Mouse (Mus musculus): ENCODE data around the gene Mrpl20. TPM values are rescaled to one million over a fixed set of nuclear protein-coding genes. Genes with fewer than 3 reads are reported as not detected.

Gene Mrpl20
- 33.6 to 45.8 TPM (median 44.3 TPM) in 4 replicates for total RNA-seq (2023)

DNA sequence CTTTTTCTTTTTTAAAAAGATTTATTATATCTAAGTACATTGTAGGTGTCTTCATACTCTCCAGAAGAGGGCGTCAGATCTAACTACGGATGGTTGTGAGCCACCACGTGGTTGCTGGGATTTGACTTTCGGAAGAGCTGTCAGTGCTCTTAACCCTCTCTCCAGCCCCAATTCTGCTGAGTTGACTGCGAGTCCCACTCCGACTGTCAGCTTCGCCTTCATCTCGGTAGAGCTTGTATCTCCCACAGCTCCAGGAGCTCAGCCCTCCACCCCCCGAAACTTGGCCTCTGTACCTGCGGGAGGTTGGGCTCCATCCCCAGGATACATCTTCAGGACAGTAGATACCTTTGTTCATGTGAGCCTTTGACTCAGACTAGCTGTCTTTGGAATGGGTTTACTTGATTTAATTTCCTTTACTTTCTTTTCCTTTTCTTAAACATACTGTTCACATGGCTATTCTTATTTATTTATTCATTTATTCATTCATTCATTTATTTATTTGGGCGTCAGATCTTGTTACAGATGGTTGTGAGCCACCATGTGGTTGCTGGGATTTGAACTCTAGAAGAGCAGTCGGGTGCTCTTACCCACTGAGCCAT, at the start of gene Mrpl20:
TSS of gene Mrpl20 (plus strand) at position 138 of the 599 bp plus-strand sequence.

DNA sequence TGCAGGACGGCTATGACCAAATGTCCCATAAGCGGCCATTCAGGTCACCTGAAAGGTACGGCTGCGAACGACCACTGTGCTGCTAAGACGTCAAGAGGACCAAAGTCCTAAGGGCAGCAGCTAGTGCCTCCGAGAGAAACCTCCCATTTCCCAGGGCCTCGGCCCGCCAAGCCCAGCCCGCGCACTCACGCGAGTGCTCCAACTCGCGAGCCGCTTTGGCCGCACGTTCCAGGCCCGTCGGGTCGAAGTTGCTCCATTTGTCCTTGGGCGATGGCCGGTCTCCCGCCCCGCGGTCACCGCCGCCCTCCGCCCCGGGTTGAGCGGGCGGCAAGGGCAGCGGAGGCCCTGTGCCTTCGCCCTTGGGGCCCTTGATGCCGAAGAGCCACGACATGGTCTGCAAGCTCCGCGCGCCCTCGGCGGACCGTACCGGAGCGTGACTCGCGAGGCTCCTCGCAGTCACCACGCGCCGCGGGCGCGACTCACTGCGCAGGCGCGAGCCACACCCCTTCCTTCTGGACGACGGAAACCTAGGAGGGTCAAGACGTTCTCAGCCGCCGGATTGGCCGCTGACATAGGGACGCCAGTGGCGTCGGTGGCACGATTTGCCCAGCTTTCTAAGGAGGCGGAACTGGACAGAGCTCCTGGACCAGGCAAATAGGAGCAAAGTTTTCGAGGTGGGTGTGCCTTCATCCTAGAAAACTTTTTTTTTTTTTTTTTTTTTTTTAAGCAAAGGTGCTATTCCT, 41.9 kb upstream of the Mrpl20 start, which contains the start of gene Atad3a:
TSS of gene Atad3a (minus strand) at position 481 of the 743 bp plus-strand sequence.

DNA sequence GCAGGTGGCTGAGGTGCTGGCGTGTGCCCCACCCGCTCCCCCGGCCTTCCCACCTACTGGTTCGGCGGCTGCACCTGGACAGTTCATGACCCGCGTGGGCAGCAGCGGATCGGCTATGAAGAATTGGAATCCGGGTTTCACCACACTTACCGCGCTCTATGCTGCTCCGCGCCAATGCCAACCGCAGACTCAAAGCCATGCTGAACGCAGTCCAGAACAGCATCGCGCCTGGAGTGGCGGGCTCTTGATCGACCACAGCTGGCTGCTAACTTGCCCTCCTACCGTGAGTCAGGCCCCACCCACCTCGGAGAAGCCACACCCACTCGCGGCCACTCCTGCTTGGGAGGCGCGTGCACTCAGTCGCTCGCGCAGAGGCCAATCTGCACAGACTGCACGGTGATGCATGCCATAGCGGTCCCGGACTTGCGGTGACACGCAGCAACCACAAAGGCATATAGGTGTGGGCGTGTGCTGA, 28.4 kb upstream of the Mrpl20 start, which contains the start of gene Vwa1:
TSS of gene Vwa1 (minus strand) at position 419 of the 475 bp plus-strand sequence.

DNA sequence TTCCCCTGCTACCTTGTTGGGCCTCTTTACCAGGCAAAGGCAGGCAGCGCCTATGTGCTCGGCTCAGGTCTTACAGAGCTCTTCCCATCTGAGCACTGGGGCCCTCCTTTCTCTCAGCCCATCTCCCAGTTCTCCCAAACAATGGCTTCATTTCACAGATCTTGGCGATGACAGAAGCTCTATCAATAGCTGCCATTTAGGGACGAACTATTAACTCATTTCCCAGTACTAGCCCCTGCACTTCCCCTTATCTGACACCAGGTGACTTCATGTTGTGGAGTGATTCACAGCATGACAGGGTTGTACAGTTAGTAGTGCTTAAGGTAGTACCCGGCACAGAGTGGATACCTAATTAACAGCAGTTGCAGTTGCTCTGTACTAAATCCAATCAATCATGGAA, 16.9 kb upstream of the Mrpl20 start, which contains the start of gene Tmem88b:
TSS of gene Tmem88b (minus strand) at position 56 of the 400 bp plus-strand sequence.

DNA sequence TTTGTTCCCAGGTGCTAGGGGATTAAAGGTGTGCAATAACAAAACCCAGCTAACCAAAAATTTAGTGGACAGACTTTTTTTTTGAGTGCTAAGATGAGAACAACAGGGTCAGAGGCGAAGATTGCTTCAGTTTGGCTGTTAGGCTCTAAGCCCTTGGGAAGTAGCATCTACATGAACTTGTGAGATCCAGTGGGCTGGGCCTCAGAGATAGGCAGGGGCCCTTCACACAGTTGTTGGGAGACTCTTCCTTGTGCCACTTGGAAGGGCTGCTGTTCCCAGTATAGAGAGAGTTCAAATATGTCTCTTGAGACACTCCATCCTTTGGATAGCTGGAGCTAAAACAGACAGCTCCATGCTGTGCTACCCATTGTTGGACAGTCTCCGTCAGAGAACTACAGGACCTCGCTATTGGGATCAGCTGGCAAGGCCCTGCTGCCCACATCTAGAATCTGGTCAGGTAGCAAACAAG, 12.6 kb upstream of the Mrpl20 start, which contains the start of gene Ankrd65:
TSS of gene Ankrd65 (plus strand) at position 419 of the 469 bp plus-strand sequence.

DNA sequence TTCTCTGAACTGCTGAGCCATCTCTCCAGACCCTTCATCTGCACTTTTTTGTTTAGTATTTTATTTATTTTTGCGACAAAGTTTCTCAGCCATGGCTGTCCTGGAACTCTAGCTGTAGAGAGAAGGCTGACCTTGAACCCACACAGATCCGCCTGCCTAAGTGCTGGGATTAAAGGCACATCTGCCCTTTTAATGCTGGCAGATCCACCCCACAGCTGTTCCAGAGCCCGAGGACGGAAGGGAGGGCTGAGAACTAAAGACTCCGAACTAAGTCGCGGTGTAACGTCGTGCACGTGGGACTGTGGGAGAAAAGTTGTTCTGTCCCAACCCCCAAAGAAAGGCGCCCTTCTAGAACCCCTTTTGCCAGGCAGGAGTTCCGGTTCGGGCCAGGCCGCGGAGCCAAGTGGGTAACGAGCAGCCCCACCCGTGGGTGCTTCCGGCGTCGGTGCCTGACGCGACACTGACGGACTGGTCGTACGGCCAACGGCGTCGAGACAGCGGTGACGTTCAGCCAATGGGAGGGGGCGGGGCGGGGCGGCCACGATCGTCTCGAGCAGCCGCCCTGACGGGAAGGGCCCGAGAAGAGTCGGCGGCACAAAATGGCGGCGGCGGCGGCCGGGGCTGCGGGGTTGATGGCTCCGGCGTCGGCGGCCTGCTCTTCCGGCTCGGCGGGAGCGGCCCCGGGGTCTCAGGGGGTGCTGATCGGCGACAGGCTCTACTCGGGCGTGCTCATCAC, 9.4 kb downstream of the Mrpl20 start, which contains the start of gene Ccnl2:
TSS of gene Ccnl2 (plus strand) at position 561 of the 736 bp plus-strand sequence.

DNA sequence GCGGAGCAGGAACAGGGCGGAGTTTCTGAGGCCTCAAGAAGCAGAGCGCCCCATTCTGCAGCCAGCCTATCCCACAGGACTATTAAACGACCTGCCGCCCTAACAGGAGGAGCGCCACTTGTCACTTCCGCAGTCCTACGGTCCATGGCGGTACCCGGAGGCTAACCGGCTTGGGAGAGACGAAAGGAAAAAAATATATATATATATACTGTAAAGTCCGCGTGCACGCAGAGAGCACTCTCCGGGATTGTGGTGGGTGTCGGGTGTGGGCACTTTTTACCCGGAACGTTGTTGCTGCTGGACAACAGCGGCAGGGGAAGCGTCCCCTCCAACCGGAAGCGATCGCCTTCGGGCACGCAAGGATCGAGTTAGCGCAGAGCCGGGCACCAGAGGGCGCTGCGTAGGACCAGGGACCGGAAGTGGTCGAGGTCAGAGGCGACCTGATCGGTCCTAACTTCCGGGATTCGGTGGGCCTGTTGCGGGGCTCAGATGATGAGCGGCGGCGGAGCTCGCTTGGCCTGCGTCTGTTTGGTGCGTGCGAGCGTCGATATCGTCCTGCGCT, 28.6 kb downstream of the Mrpl20 start, which contains the start of gene Aurkaip1:
TSS of gene Aurkaip1 (plus strand) at position 68 of the 562 bp plus-strand sequence.

DNA sequence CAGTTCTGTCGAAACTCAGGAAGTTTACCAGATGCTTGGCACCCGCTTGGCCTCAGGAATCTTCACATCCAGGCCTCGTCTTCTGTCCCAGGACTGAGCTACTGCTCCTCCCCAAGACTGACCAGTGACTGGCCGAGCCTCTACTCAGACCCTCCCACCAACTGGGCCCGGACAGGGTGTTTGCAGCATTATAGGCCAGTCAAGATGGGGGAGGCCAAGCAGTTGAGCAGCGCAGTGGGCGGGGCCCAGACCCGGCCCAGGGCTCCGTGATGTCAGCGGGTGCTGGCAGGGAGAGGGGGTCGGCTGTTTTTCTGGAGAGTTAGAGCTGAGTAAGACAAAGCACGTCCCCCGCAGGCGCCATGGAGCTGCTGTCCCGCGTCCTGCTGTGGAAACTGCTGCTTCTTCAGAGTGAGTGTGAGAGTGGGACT, 36.8 kb downstream of the Mrpl20 start, which contains the start of gene Mxra8:
TSS of gene Mxra8 (plus strand) at position 198 of the 428 bp plus-strand sequence.

DNA sequence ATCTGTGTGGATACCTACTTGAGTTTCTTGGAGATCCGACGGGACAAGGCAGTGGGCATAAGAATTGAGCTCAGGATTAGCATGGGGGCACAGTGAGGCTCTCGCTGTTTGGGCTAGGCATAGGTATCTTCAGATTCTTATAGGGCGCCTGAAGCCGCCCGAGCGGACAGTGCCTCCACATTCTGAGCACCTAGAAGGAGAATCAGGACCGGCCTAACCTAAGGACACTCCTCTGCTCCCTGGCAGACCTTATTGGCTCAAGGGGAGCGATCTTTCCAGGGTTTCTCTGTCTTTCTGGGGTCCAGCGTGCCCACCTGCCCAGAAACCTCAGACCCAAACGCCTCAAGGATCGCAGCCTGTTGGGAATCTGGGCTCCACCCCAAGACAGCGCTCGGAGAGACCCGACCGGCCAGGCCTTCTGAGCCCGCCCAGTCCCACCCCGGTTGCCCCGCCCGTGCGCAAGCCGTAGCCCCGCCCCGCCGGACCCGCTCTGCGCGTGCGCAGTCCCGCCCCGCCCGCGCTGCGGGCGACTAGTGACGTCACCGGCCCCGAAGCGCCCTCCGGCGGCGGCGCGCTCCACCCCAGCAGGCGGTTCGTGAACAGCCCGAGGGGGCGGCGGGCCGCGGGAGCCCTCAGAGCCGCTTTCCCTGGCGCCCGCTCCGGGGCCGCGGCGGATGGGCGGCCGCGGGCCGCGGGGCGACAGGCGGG, 44.3 kb downstream of the Mrpl20 start, which contains the start of gene Dvl1:
TSS of gene Dvl1 (plus strand) at position 532 of the 708 bp plus-strand sequence.

Other genes with a start within 250 kb of the Mrpl20 start
- gene Nadk, start 240.5 kb upstream of the Mrpl20 start, total RNA-seq (2023): 45.9 to 60.5 TPM (median 47.9 TPM) in 4 replicates
- 29.8 to 32.3 TPM (median 30.3 TPM) in 4 replicates for gene Slc35e2, start 201.5 kb upstream of the Mrpl20 start, total RNA-seq (2023)
- 154 to 176 TPM (median 160 TPM) in 4 replicates for gene Cdk11b, start 178.0 kb upstream of the Mrpl20 start, total RNA-seq (2023)
- gene Gm10563, start 157.5 kb upstream of the Mrpl20 start, total RNA-seq (2023): not detected in 4 replicates
- not detected in 4 replicates for gene Mmp23, start 149.5 kb upstream of the Mrpl20 start, total RNA-seq (2023)
- gene Mib2, start 133.7 kb upstream of the Mrpl20 start, total RNA-seq (2023): 32.6 to 38.9 TPM (median 36.1 TPM) in 4 replicates
- 3.5 to 4.2 TPM (median 3.5 TPM) in 4 replicates for gene Fndc10, start 108.5 kb upstream of the Mrpl20 start, total RNA-seq (2023)
- 73.6 to 87.0 TPM (median 79.3 TPM) in 4 replicates for gene Ssu72, start 98.1 kb upstream of the Mrpl20 start, total RNA-seq (2023)
- gene Tmem240, start 68.1 kb upstream of the Mrpl20 start, total RNA-seq (2023): 0.27 to 0.60 TPM (median 0.51 TPM) in 4 replicates
- 43.7 to 60.2 TPM (median 50.2 TPM) in 4 replicates for gene Atad3a, start 41.8 kb upstream of the Mrpl20 start, total RNA-seq (2023)
- 0.14 TPM in 1 of 4 replicates, not detected in the others for gene Vwa1, start 28.2 kb upstream of the Mrpl20 start, total RNA-seq (2023)
- gene Tmem88b, start 17.0 kb upstream of the Mrpl20 start, total RNA-seq (2023): not detected in 4 replicates
- not detected in 4 replicates for gene Ankrd65, start 12.4 kb upstream of the Mrpl20 start, total RNA-seq (2023)
- 218 to 240 TPM (median 224 TPM) in 4 replicates for gene Ccnl2, start 9.6 kb downstream of the Mrpl20 start, total RNA-seq (2023)
- 68.9 to 81.9 TPM (median 72.2 TPM) in 4 replicates for gene Aurkaip1, start 28.4 kb downstream of the Mrpl20 start, total RNA-seq (2023)
- 7.0 to 12.1 TPM (median 9.7 TPM) in 4 replicates for gene Mxra8, start 36.8 kb downstream of the Mrpl20 start, total RNA-seq (2023)
- gene Dvl1, start 44.5 kb downstream of the Mrpl20 start, total RNA-seq (2023): 70.4 to 73.0 TPM (median 71.2 TPM) in 4 replicates
- 0.47 to 1.2 TPM (median 1.0 TPM) in 4 replicates for gene Tas1r3, start 60.5 kb downstream of the Mrpl20 start, total RNA-seq (2023)
- gene Cptp, start 66.6 kb downstream of the Mrpl20 start, total RNA-seq (2023): 8.7 to 10.9 TPM (median 9.2 TPM) in 4 replicates
- 40.8 to 62.5 TPM (median 53.3 TPM) in 4 replicates for gene Ints11, start 66.7 kb downstream of the Mrpl20 start, total RNA-seq (2023)
- gene Pusl1, start 88.9 kb downstream of the Mrpl20 start, total RNA-seq (2023): 20.2 to 29.6 TPM (median 25.4 TPM) in 4 replicates
- 56.9 to 83.6 TPM (median 66.9 TPM) in 4 replicates for gene Acap3, start 88.9 kb downstream of the Mrpl20 start, total RNA-seq (2023)
- 108 to 126 TPM (median 115 TPM) in 4 replicates for gene Ube2j2, start 141.0 kb downstream of the Mrpl20 start, total RNA-seq (2023)
- gene C1qtnf12, start 159.4 kb downstream of the Mrpl20 start, total RNA-seq (2023): 1.3 to 4.5 TPM (median 2.2 TPM) in 4 replicates
- 2.3 to 2.6 TPM (median 2.6 TPM) in 4 replicates for gene B3galt6, start 189.8 kb downstream of the Mrpl20 start, total RNA-seq (2023)
- 113 to 137 TPM (median 123 TPM) in 4 replicates for gene Sdf4, start 190.0 kb downstream of the Mrpl20 start, total RNA-seq (2023)
- gene Tnfrsf4, start 211.0 kb downstream of the Mrpl20 start, total RNA-seq (2023): 7.1 to 10.8 TPM (median 9.4 TPM) in 4 replicates
- gene Tnfrsf18, start 223.3 kb downstream of the Mrpl20 start, total RNA-seq (2023): 11.4 to 20.8 TPM (median 16.6 TPM) in 4 replicates

All from B cell, adult 62 days (primary cell).